Mouse (Mus musculus) ES-Bruce4 (cell line): Measurements from ENCODE around the gene Nfasc. TPM values are rescaled to one million over a fixed set of nuclear protein-coding genes. Genes with fewer than 3 reads are reported as not detected.

Source experiments
- H3K27ac ChIP-seq: 2 replicates; pipeline ENCODE4 v1.5.1; 2012; ENCODE audit warnings: low read length, inconsistent platforms; ENCODE audit not compliant: insufficient read depth
- H3K27me3 ChIP-seq: 2 replicates; pipeline ENCODE4 v1.6.1; 2012; ENCODE audit warnings: mild to moderate bottlenecking, low read length, inconsistent platforms; ENCODE audit not compliant: control insufficient read depth, poor library complexity, insufficient read depth, severe bottlenecking
- H3K36me3 ChIP-seq: 2 replicates; pipeline ENCODE4 v1.6.1; 2012; ENCODE audit warnings: inconsistent platforms, mild to moderate bottlenecking, low read length, moderate library complexity; ENCODE audit not compliant: control insufficient read depth, poor library complexity, insufficient read depth, severe bottlenecking
- H3K4me1 ChIP-seq: one replicate; pipeline ENCODE4 v1.8.1; 2011; ENCODE audit warnings: low read length; ENCODE audit not compliant: control insufficient read depth, insufficient read depth
- H3K4me3 ChIP-seq: 2 replicates; pipeline ENCODE4 v1.5.1; 2011; ENCODE audit warnings: low read depth, mild to moderate bottlenecking, low read length
- H3K9ac ChIP-seq: 2 replicates; pipeline ENCODE4 v1.6.1; 2012; ENCODE audit warnings: low read depth, mild to moderate bottlenecking, inconsistent platforms; ENCODE audit not compliant: poor library complexity, severe bottlenecking
- H3K9me3 ChIP-seq: replicated peaks from 2 replicates; pipeline ENCODE4 v1.6.1; 2012; ENCODE audit warnings: mild to moderate bottlenecking, low read length, inconsistent platforms; ENCODE audit not compliant: control insufficient read depth, poor library complexity, insufficient read depth, severe bottlenecking
- CTCF ChIP-seq: IDR thresholded peaks from one replicate; pipeline ENCODE4 v1.8.1; 2011; ENCODE audit warnings: low read depth, low read length
- EP300 ChIP-seq: IDR thresholded peaks from 2 replicates; pipeline ENCODE4 v1.6.1; 2011; ENCODE audit warnings: low read depth, low read length; ENCODE audit not compliant: insufficient read depth
- POLR2A ChIP-seq: IDR thresholded peaks from one replicate; pipeline ENCODE4 v1.8.1; 2011; ENCODE audit warnings: low read length; ENCODE audit not compliant: insufficient read depth
- polyA plus RNA-seq: library from polyadenylated mRNA; stranded (reverse); fragments of >200 nt; gene quantifications from 2 replicates; pipeline ENCODE4 v1.2.4, GENCODE M21; 2011; ENCODE audit warnings: low read depth; ENCODE audit not compliant: missing spikeins, insufficient read depth, insufficient read length

The Nfasc gene
- polyA plus RNA-seq, 1 experiment = 11.0 TPM

DNA sequence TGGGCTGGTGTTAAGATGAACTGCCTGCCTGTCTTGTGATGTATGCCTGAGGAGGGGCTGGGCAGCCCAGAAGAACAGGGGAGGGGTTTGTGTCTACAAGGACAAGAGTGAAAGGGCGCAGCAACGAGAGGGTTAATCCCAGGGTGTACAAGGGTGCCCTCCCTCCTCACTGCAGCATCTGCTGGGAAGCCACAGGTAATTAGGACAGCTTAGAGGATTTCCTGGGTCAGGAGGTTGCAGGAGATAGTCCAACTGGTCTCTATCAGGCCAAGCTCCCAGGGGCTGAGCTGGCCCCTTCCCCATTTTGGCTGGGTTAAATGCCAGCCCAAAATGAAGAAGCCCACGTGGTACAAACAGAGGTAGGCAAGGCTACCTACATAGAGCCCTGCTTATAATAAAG is 20.3 kb downstream of the Nfasc start:
- Histone ChIP-seq H3K9me3 (no peaks in the 10 kb centered on the region), H3K36me3 (no peaks in the 10 kb centered on the region), H3K27me3 (no peaks in the 10 kb centered on the region), H3K27ac (no peak overlapping the region), H3K4me3 (no peak overlapping the region), H3K4me1 (no peaks in the 10 kb centered on the region), H3K9ac (no peak overlapping the region)
- no peak for TF ChIP-seq CTCF
- no peak for TF ChIP-seq POLR2A
- no peak for TF ChIP-seq EP300

DNA sequence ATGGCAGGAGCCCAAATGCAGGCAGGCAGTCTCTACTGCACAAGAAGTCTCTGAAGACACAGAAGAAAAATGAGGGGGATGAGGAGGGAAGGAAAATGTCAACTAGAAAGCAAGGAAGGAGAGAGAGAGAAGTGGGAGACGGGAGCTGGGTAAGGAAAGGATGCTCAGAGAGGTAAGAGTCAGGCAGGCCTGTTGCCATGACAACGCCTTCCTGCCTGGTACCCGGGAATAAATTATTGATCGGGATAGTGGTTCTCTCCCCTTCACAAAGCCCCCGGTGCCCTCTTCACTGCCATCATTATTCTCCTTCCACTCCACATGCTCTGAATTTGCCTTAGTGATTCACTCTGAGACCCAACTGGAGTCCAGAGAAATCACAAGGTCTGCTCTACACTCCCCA is 23.4 kb downstream of the Nfasc start:
- Histone ChIP-seq H3K27ac (no peak overlapping the region), H3K36me3 (no peaks in the 10 kb centered on the region), H3K27me3 (no peaks in the 10 kb centered on the region)

DNA sequence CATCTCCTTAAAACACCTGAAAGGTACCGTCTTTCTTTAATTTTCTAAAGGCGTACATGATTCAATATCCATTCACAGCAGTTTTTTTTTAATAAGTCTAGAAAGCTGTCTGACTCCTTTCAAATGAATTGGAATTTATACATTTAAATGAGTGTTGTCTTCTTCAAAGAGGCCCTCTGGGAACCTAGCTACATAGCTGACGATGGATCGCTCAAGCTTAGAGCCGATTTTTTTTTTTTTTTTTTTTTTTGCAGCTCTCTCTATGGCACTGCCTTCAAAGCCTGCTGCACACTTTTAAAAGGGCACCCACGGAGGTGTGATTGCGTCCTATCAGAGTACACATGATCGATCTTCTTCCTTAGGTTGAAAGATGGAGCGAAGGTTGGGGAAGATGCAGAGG is 26.6 kb downstream of the Nfasc start:
- Histone ChIP-seq H3K36me3 (no peaks in the 10 kb centered on the region), H3K4me1 (no peaks in the 10 kb centered on the region), H3K9ac (no peak overlapping the region), H3K4me3 (no peak overlapping the region), H3K27me3 (no peaks in the 10 kb centered on the region), H3K27ac (no peak overlapping the region), H3K9me3 (no peaks in the 10 kb centered on the region)
- TF ChIP-seq CTCF (no peak), EP300 (no peak), POLR2A (no peak)

More for the DNA sequence above, 23.4 kb downstream of the Nfasc start:
- no peak for TF ChIP-seq POLR2A
- TF ChIP-seq CTCF = no peak
- no peak for TF ChIP-seq EP300
- Histone ChIP-seq H3K9me3 (no peaks in the 10 kb centered on the region), H3K4me3 (no peak overlapping the region), H3K4me1 (no peaks in the 10 kb centered on the region), H3K9ac (no peak overlapping the region)

DNA sequence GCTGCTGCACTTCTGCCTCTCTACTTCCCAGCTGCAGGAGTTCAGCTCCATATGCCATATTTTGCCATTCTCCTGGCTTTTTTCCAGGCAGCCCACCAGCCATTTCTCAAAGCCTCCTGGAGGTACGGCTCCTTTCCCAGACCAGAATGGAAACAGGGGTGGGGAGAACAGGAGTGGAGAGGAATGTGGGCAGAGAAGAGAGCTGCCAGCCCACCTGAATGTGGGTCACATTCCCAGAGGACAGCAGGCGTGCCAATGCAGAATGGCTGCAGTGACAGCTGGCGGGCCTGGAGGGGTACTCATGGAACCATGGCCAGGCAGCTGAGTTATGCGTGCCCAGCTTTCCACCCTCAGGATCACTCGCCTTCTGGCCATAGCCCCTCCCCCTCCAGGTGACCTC is 32.2 kb downstream of the Nfasc start:
- no peaks in the 10 kb centered on the region for H3K9me3 ChIP-seq
- no peak overlapping the region for H3K27ac ChIP-seq
- no peaks in the 10 kb centered on the region for H3K36me3 ChIP-seq
- H3K9ac ChIP-seq = no peak overlapping the region
- H3K4me1 ChIP-seq = no peaks in the 10 kb centered on the region
- no peak overlapping the region for H3K4me3 ChIP-seq
- H3K27me3 ChIP-seq = no peaks in the 10 kb centered on the region
- no peak for TF ChIP-seq CTCF
- no peak for TF ChIP-seq EP300
- no peak for TF ChIP-seq POLR2A

DNA sequence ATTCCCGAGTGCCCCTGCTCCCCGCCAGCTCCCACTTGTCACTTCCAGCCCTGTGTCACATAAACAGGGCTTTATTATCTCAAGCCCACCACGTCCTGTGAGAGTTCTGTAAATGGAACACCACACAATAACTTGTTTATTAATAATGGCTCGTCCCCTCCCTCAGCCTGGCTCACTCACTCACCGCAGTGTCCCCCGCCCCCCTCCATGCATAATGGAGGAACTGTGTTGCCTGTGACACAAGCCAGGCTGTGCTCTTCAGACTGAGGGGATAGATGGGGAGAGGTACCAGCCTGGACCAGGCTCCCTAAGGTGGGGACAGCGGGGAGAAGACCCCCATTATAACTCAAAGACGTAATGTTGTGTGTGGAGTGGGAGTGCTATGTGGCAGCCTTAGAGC is 34.3 kb downstream of the Nfasc start:
- Histone ChIP-seq H3K9me3 (no peaks in the 10 kb centered on the region), H3K9ac (no peak overlapping the region), H3K4me3 (no peak overlapping the region), H3K4me1 (peaks cover 5% of the 10 kb centered on the region), H3K27me3 (no peaks in the 10 kb centered on the region), H3K27ac (no peak overlapping the region), H3K36me3 (no peaks in the 10 kb centered on the region)
- no peak for TF ChIP-seq EP300
- TF ChIP-seq POLR2A = no peak
- TF ChIP-seq CTCF = no peak

DNA sequence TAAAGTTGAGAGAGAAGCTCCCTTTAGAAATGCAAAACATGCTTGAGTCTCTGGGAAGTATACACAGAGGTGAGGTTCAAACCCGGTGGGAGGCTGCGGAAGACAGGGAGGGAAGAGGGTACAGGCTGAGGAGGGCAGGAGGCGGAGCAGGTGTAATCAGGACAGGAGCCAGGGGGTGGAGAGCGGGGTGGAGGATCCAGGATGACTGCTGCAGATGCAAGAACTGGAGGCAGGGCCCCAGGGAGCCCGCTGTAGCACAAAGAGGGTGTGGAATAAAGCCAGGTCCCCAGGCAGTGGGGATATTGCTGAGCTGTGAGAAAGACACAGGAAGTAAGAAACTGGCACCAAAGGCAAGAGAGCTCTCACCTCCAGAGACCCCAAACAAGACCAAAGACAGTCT is 38.1 kb downstream of the Nfasc start:
- no peaks in the 10 kb centered on the region for H3K9me3 ChIP-seq
- H3K4me3 ChIP-seq = no peak overlapping the region
- H3K27me3 ChIP-seq = no peaks in the 10 kb centered on the region; the same call in 1 of the 2 replicates
- H3K27ac ChIP-seq = no peak overlapping the region
- H3K9ac ChIP-seq = no peak overlapping the region
- peaks cover 5% of the 10 kb centered on the region for H3K4me1 ChIP-seq
- no peaks in the 10 kb centered on the region for H3K36me3 ChIP-seq
- no peak for TF ChIP-seq POLR2A
- no peak for TF ChIP-seq CTCF
- no peak for TF ChIP-seq EP300
